Mouse (Mus musculus): Measurements from ENCODE around the gene Ndufv2.
A peak's percentile ranks its signal among the peaks of the same experiment; 100 is the strongest.
"Not testable (repeated sequence)": the region's sequence is repeated elsewhere in the genome, so short reads cannot be mapped to it uniquely, and the experiment has no call there.

The Ndufv2 gene

DNA sequence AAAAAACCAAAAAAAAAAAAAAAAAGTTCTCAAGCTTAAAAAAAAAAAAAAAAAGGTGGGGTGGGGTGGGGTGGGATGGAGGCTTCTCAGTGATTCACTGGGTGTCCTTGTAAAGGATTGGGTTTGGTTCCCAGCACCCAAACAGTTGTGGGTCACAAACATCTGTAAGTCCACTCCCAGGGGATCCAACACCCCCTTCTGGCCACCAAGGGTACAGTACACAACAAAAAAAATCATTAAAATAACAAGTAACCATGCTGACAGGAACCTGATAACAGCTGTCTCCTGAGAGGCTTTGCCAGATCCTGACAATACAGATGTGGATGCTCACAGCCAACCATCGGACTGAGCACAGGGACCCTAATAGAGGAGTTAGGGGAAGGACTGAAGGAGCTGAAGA is 16.9 kb downstream of the Ndufv2 start:
- no peak for DNase-seq

DNA sequence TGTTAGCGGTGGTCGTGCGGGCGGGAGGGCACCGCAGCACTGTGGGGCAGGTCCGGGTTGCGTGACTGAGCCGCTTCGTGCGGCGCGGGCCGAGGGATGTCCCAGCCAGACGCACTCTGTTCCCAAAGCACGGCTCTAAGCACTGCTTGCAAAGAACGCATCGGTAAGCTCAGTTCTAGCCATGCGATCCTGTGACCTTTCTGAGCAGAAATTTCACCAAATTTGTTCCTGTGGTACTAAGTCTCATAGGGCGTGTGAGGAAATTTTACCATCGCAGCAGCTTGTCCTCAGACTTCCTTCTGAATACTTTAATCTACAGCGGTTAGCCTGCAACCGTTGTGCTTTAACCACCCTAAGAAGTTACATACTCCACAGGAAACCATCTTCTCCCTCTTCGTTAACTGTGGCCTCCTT is 23.9 kb downstream of the Ndufv2 start:
- DNase-seq = no peak

DNA sequence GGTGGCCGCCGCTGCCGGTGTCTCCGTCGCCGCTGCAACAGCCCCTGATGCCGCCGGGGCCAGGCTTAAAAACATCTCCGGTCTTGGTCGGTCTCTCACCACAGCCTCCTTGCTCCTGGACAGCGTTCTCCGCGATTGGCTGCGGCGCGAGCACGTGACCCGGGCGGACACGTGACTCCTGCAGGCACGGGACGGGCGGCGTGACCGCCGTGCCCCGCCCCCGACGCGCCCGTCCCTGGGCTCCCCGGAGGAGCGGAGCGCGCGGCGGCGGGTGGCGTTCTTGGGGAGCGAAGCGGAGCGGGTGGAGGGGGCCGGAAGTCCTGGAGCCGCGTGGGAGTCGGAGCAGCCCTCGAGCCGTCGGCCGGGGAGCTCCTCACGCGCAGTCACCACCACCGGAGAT is 24.4 kb downstream of the Ndufv2 start, which contains the start of gene Ankrd12:
Gene Ankrd12 (minus strand): TSS at position 156 of the 400 bp plus-strand sequence.
- DNase-seq = peak; percentile 94

DNA sequence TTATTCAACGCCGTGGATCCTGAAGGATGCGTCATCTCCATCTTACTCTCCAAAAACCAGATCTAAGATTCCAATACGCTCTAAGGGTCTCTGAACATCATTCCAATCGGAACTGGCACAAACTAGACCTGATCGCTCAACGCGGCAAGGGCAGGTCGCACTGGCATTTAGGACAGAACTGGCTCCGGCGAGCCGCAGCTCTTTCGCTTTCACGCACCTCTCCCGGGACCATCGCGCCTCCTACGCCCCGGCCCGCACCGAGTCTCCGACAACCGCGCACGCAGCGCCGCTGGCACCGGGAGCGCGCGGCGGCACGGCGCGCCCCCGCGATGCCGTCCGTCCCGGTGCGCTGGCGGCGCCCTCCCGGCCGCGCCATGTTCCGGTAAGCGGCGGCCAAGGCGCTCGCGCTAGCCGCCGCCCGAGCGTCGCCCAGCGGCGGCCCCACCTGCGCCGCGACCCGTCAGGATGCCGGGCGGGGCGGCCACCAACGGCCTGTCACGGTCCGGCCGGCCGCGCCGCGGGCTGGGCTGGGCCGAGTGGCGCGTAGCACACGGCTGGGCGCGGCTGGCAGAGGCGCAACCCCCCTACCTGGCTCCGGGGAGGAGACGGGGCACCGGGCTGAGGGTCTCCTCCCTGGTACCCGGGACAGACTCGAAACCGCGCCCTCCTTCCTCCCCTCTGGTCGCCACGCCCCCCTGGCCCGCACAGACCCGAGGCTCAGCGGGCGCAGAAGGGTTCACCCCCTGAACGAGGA is 25.0 kb downstream of the Ndufv2 start:
- peak; percentile 53 for DNase-seq

DNA sequence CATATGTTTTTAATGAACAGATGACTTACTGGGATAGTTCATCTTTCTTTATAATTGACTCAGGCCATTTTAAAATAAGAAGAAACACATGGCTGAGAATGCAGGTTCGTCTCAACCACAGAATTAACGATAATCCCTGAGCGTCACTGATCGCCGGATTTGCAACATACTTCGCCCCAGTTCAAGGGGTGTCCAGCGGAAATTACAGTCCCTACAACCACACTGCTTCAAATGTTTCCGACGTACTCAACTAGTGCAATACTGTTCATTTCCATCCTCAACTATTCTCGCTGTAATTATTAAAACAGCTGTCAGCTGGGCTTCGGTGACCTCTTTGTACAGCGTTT is 25.6 kb downstream of the Ndufv2 start:
- DNase-seq = no peak

DNA sequence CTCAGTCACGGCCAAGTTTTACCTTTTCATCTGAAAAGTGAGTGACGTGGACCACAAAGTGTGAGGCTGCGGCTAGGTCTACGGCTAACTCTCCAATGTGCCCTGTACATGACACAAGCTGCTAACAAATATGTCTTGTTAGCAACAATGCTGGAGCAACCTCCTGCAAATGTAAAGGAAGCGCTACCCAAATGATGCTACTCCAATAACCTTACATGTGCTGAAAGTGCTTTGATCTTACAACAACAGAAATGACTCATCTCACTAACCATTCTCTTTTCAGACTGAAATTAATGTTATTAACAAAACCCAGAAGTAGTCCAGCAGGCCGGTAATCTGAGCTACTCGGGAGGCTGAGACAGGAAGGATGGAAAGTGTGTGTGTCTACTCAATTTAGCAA is 27.4 kb downstream of the Ndufv2 start:
- DNase-seq = no peak

DNA sequence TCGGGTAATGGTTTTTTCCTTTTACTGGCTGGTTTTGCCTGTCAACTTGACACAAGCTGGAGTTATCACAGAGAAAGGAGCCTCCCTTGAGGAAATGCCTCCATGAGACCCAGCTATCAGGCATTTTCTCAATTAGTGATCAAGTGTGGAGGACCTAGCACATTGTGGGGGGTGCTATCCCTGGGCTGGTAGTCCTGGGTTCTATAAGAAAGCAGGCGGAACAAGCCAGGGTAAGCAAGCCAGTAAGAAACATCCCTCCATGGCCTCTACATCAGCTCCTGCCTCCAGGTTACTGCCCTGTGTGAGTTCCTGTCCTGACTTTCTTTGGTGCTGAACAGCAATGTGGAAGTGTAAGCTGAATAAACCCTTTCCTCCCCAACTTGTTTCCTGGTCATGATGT is 32.3 kb downstream of the Ndufv2 start:
- DNase-seq = not testable (repeated sequence)

DNA sequence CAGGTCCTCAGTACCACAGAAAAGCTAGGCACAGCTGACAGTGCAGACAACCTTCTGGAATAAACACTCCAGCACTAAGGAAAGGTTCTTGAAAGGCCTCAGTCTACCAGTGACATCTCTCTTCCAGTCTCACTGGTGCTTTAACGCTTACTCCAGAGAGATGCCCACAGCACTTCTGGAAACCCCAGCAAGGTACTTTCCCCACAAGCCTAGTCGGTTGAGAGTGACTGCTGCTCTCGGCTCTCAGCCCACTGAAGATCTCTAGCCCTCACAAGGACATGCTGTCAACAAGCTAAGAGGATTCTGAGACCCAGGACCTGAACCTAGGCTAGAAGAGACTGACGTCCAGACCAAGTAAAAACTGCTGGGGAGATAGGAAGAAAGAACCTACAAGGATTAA is 36.2 kb downstream of the Ndufv2 start:
- no peak for DNase-seq

DNA sequence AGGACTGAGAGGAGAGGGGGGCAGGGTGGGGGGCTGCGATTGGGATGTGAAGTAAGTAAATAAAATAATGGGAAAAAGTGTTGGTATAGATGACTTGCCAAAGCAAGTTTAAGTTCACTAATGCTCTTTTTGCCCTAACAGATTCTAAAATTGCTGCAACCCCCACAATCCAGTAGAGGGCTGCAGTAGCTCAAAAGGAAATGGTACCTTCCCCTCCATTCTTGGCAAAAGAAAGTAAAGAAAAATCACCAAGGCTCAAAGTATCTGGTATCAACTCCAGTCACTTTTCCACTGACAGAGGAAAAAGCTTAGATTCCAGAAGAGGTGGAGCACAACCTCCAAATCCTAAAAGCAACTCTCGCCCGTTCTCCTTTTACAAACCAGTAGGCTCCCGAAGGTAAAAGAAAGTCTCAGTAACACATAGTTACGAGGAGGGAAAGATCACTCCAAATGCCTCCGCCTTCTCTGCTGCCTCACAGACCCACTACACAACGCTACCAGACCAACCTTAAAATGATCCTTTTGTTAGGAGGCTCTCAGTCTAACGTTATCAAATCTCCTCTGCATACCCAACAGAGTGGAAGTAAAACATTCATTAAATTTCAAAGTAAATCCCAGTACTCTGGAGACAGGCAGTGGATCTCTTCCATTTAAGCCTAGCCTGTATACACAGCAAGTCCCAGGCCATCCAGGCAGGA is 40.0 kb downstream of the Ndufv2 start:
- no peak for DNase-seq

DNA sequence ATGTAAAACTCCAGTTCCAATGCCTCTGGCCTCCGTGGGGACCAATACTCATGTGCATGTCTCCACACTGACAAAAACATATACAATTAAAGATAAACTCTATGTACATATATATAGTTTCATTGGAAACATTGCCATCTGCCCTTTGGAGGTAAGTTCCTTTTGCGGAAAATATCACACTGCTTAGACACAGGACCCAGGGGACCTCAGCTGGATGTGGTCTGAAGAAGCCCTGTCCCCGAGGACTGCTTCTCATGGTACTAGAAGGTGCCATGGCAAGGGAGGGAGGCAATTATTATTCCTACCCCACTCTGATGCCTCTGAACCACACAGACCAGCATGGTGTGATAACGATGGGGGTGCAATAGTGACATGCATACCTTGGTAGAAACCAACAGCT is 43.2 kb downstream of the Ndufv2 start:
- DNase-seq = no peak

DNA sequence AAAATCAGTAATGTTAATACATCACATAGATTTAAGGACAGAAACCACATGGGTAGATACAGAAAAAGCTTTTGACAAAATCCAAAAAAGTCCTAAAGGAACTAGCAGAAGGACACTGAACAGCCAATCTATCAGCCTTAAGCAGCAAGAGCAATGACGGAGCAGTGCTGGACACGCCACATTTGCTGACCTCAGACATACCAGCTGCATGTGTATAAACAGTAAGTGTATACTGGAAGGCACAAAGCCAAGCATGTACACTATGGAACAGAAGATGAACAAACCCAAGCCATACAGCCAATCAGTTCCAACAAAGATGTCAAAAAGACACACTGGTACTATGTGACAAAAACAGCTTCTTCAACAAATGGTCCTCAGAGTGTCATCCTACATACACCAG is 44.2 kb downstream of the Ndufv2 start:
- DNase-seq = no peak

DNA sequence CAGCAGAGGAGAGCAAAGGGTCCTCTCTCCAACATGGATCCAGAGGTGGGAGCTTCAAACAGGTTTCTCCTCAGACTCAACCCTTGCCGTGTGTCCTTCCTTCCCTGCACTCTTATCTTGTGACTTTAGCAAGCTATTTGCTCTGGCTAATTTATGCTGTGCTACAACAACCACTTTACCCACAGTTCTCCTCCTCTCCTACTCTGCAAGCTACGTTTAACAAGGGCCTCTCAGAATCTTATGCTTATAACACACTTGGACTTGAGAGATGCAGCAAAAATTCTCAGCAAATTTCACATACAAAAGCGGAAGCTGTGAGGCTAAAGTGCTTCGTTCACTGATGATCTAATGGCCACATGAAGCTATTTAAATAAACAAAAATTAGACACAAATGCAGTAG is 48.0 kb downstream of the Ndufv2 start:
- DNase-seq = no peak

DNA sequence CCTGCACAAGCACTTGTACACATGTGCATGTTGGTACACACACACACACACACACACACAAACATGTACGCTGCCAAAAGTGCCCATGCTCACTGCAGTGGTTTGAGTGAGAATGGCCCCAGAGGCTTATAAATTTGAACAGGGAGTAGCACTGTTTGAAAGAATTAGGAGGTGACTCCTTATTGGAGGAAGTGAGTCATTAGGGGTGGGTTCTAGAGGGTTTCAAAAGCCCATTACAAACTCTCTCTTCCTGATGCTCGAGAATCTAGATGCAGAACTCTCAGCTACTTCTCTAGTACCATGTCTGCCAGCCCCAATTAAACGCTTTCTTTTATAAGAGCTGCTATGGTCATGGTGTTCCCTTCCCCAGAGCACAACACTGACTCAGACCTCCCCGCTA is 52.6 kb downstream of the Ndufv2 start:
- no peak for DNase-seq

DNA sequence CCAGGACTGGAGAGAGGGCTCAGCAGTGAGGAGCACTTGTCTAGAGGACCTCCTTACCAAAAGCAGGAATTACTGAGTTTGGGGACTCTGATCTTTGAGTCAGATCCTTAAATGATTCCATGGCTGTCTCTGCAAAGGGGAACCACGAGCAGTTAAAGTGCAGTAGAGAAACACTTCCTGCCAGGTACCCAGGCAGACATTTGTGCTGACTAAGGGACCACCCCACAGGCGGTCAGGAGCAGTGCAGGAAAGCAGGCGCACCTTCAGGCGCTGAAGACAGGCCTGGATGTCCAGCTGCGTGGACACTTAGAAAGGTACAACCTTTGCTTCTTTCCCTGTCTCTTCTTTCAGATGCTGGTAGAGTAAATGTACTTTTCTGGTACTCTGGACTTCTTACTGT is 53.2 kb downstream of the Ndufv2 start:
- DNase-seq = no peak

DNA sequence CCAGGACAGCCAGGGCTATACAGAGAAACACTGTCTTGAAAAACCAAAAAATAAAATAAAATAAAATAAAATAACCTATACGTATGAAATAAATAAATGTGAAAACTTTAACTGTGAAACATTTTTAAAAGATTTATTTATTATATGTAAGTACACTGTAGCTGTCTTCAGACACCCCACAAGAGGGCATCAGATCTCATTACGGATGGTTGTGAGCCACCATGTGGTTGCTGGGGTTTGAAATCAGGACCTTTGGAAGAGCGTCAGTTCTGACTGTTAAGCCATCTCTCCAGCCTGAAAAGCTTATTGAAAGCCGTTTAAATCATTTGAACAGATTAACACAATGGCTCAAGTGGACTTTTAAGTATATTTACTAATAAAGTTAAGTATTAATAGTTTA is 57.7 kb downstream of the Ndufv2 start:
- DNase-seq = not testable (repeated sequence)

DNA sequence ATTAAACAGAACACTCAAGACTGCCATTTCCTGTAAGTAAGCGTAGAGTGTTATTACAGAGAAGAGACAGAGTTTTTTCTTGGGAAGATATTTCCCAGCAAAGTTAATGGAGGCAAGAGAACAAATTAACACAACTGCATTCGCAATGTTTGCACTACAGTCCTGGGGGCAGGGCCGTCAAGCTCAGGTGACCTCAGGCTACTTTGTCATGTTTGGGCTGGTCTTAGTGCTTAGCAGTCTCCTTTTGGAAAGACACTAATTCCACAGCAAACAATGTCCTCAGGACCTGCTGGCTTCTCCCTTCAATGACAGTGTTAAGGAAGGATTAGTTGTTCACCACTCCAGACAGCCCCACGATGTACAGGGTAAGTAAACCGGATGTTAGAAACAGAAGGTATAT is 60.3 kb downstream of the Ndufv2 start:
- DNase-seq = no peak

DNA sequence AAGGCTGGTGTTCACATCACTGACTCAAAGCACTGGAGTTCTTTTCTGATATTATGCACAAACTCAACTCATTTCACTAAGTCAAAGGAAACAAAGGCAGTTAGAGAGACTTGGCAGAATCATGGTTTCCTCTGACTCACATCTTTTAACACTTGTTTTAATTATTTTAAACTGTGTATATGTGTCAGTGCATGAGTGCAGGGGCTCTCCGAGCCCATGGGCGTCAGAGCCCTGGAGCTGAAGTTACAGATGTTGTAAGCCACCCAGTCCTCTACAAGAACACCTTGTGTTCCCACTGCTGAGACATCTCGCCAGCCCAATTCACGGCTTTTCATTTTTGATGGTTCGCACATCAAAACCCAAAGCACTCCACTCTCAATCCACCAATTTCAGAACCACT is 68.1 kb downstream of the Ndufv2 start:
- no peak for DNase-seq

DNA sequence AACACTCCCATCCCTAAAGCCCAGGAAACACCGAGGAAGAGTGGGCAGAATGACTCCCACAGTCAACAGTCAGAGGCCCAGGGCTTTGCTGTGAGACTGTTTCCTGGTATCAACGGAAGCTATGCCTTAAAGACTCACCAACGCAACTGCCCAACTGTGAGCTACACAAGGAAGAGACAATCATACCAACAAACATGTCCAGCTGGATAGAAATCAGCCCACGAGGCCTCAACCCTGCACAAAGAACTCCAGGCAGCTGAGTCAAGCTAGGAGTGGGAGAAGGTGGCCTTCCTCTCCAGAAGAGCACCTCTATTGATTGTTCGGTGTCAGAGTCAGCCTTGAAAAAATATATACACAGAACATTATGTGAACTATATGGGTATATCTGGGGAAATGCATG is 69.4 kb downstream of the Ndufv2 start:
- no peak for DNase-seq

Measured in cerebellum, adult 8-10 months (tissue).